Mouse (Mus musculus): ENCODE results near the gene B3gat2.

B3gat2 gene

GRCm38 (mm10) chr1:23761502-23762135, at the start of gene B3gat2:
Gene B3gat2, plus strand, starts transcription at chr1:23761753.
- peak; percentile 54 for DNase-seq

GRCm38 (mm10) chr1:23720326-23720725, 41.2 kb upstream of the B3gat2 start:
- no peak for DNase-seq

- no peak for DNase-seq
Observed at GRCm38 (mm10) chr1:23721036-23721435, 40.5 kb upstream of the B3gat2 start.

- DNase-seq = no peak
Observed at GRCm38 (mm10) chr1:23722469-23723372, 38.8 kb upstream of the B3gat2 start.

GRCm38 (mm10) chr1:23731324-23731723, 30.2 kb upstream of the B3gat2 start:
- no peak for DNase-seq

- DNase-seq = no peak
Observed at GRCm38 (mm10) chr1:23750864-23751532, 10.6 kb upstream of the B3gat2 start.

- no peak for DNase-seq
Observed at GRCm38 (mm10) chr1:23753091-23753490, 8.5 kb upstream of the B3gat2 start.

- DNase-seq = no peak
Observed at GRCm38 (mm10) chr1:23753591-23753990, 8.0 kb upstream of the B3gat2 start.

- no peak for DNase-seq
Observed at GRCm38 (mm10) chr1:23754340-23754739, 7.2 kb upstream of the B3gat2 start.

- no peak for DNase-seq
Observed at GRCm38 (mm10) chr1:23754967-23755366, 6.6 kb upstream of the B3gat2 start.

GRCm38 (mm10) chr1:23762136-23762687, 659 bp downstream of the B3gat2 start:
- peak; percentile 67 for DNase-seq

- peak; percentile 94 for DNase-seq
Observed at GRCm38 (mm10) chr1:23762782-23763630, 1.5 kb downstream of the B3gat2 start.

GRCm38 (mm10) chr1:23763726-23764125, 2.2 kb downstream of the B3gat2 start:
- DNase-seq = peak; percentile 31

- DNase-seq = no peak
Observed at GRCm38 (mm10) chr1:23764710-23765109, 3.2 kb downstream of the B3gat2 start.

- DNase-seq = no peak
Observed at GRCm38 (mm10) chr1:23773039-23773438, 11.5 kb downstream of the B3gat2 start.

GRCm38 (mm10) chr1:23792737-23793533, 31.4 kb downstream of the B3gat2 start:
- DNase-seq = peak; percentile 66

GRCm38 (mm10) chr1:23798306-23798705, 36.8 kb downstream of the B3gat2 start:
- no peak for DNase-seq

GRCm38 (mm10) chr1:23821615-23822014, 60.1 kb downstream of the B3gat2 start:
- peak; percentile 69 for DNase-seq

- peak; percentile 69 for DNase-seq
Observed at GRCm38 (mm10) chr1:23826887-23827758, 65.6 kb downstream of the B3gat2 start.

- DNase-seq = no peak
Observed at GRCm38 (mm10) chr1:23834246-23834645, 72.7 kb downstream of the B3gat2 start.

Data from cerebellum, adult 11-12 months (tissue).